Mouse (Mus musculus) stomach, embryonic 16.5 days (tissue): Measurements from ENCODE around the gene Zfp955a. TPM values are rescaled to one million over a fixed set of nuclear protein-coding genes. Genes with fewer than 3 reads are reported as not detected.

ENCODE experiments used
- polyA plus RNA-seq: library from polyadenylated mRNA; unstranded; fragments of >200 nt; fragmentation: Nextera tagmentation; extraction: Ambion mirVana; gene quantifications from 2 replicates; pipeline ENCODE4 v1.2.1, GENCODE M21; 2015

Gene Zfp955a
- polyA plus RNA-seq, 1 experiment from 2014 or later = 15.3 TPM

Other genes starting within 250 kb of the Zfp955a start
- 10.5 and 10.9 TPM in 2 replicates for gene Zfp763, start 221.7 kb downstream of the Zfp955a start, polyA plus RNA-seq
- not detected in 2 replicates for gene 4921501E09Rik, start 187.1 kb downstream of the Zfp955a start, polyA plus RNA-seq
- 6.9 and 7.9 TPM in 2 replicates for gene Zfp563, start 165.8 kb downstream of the Zfp955a start, polyA plus RNA-seq
- not detected in 2 replicates for gene Morc2b, start 115.5 kb downstream of the Zfp955a start, polyA plus RNA-seq
- gene Olfr55, start 86.7 kb downstream of the Zfp955a start, polyA plus RNA-seq = not detected in 2 replicates
- gene Olfr239, start 63.8 kb downstream of the Zfp955a start, polyA plus RNA-seq = not detected in 2 replicates
- gene Olfr1564, start 33.5 kb downstream of the Zfp955a start, polyA plus RNA-seq = not detected in 2 replicates
- gene Olfr63, start 9.5 kb upstream of the Zfp955a start, polyA plus RNA-seq = 0.01 TPM in 1 of 2 replicates, not detected in the other
- 10.9 and 11.9 TPM in 2 replicates for gene Zfp955b, start 34.4 kb upstream of the Zfp955a start, polyA plus RNA-seq
- 8.5 and 9.5 TPM in 2 replicates for gene Zfp81, start 103.7 kb upstream of the Zfp955a start, polyA plus RNA-seq
- gene Zfp101, start 139.5 kb upstream of the Zfp955a start, polyA plus RNA-seq = 12.1 and 12.6 TPM in 2 replicates
- not detected in 2 replicates for gene Actl9, start 177.8 kb upstream of the Zfp955a start, polyA plus RNA-seq